Mouse (Mus musculus): ENCODE measurements at regions not wholly inside any gene's neighbourhood (a gene's known extent, or its start where the extent isn't known, plus 50 kb on each side); places are given as distances from the start of the nearest gene placed in this dataset.

DNA sequence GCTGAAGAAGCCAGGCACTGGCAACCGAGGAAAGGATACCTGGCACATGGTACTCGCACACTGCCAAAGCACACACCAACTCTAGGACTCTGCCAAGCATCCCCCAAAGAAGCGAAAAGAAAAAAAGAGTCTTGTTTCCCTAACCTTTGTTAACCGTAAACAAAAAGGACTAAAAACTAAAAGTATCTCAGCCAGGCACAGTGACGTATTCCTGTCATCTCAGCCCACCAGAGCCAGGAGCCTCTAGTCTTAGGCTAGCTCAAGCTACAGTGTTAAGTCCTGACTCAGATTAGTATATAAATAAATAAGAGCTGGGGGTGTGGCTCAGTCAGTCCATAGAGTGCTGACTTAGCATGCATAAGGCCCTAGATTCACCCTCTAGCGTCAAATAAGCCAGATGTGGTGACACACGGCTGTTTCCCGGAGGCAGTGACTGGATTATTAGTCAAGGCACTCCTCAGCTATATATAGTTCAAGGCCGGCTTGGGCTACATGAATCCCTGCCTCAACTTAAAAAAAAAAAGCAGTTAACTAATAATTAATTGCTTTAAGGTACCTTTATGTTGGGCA is 130.1 kb downstream of the Sox4 start:
- WGBS (ENCODE audit: missing documents): 87% methylated on average over 9 of the region's 9 CpGs
- Histone ChIP-seq H3K27ac (no peak overlapping the region), H3K36me3 (ENCODE audit: inconsistent target) (no peaks in the 10 kb centered on the region), H3K4me3 (ENCODE audit: inconsistent target) (no peak overlapping the region), H3K79me2 (ENCODE audit: inconsistent target) (no peaks in the 10 kb centered on the region)

GRCm38 (mm10) chr13:28820868-28821533 is 132.5 kb downstream of the Sox4 start:
- 93% methylated on average over 15 of the region's 15 CpGs for WGBS (ENCODE audit: missing documents)
- H3K36me3 ChIP-seq (ENCODE audit: inconsistent target): no peaks in the 10 kb centered on the region
- no peaks in the 10 kb centered on the region for H3K79me2 ChIP-seq (ENCODE audit: inconsistent target)
- no peak overlapping the region for H3K4me3 ChIP-seq (ENCODE audit: inconsistent target)
- H3K27ac ChIP-seq: no peak overlapping the region

- H3K79me2 ChIP-seq (ENCODE audit: inconsistent target): no peaks in the 10 kb centered on the region
- 87% methylated on average over 4 of the region's 4 CpGs for WGBS (ENCODE audit: missing documents)
- H3K27ac ChIP-seq: no peak overlapping the region
- H3K4me3 ChIP-seq (ENCODE audit: inconsistent target): no peak overlapping the region
- H3K36me3 ChIP-seq (ENCODE audit: inconsistent target): no peaks in the 10 kb centered on the region
These were observed 139.4 kb downstream of the Sox4 start for GRCm38 (mm10) chr13:28814127-28814526.

DNA sequence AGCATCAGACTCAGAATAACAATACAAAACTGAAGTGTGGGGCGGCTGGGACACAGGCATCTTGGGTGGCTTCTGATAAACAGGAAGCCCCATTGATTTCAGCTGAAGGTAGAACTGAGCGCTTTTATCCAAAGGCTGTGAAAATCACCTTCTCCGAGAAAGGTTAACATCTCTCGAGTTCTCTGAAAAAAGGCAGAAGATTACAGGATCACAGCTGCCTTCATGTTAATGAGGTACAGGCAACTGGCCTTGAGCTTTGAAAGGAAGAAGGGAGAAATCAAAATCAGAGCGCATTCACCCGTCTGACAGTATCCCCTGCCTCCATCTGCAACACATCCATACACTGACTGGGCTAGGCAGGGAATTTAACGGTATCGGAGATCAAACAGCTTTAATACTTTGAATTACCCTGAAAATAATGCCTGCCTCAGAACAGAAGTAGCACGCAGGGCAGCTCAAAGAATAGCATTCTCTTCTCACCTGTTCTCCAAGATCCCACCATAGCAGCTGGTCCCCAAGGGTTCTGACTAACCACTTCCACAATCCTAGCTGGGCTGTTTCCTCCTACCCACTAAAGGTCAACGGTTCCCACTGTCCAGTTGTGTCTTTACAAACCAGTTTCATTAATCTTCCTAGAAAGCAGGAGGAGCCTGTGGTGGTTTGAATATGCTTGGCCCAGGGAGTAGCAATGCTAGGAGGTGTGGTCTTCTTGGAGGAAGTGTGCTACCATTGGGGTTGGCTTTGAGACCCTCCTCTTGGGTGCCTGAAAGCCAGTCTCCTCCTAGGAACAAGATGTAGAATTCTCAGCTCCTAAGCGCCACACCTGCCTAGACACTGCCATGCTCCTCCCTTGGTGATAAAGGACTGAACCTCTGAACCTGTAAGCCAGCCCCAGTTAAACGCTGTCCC is 141.6 kb downstream of the Sox4 start:
- Histone ChIP-seq H3K79me2 (ENCODE audit: inconsistent target) (no peaks in the 10 kb centered on the region), H3K27ac (no peak overlapping the region), H3K4me3 (ENCODE audit: inconsistent target) (no peak overlapping the region), H3K36me3 (ENCODE audit: inconsistent target) (no peaks in the 10 kb centered on the region)
- WGBS (ENCODE audit: missing documents): 86% methylated on average over 12 of the region's 12 CpGs

DNA sequence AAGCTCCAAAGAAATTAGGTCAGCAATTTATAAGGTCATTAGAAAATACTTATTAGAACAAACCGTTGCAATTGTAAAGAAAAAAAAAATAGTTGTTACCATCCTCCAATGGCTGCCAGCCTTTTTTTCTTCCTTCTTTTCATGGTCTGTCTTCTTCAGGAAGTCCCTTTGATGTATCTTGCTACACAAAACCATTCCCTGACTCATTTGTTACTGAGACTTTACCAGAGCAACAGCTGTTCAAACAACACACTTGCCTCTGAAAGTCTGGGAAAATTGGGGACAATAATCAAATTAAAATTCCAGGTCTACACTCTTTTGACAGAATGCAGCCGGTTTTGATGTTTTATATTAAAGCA is 142.5 kb downstream of the Sox4 start:
- no peak overlapping the region for H3K4me3 ChIP-seq (ENCODE audit: inconsistent target)
- 51% methylated on average over 2 of the region's 2 CpGs for WGBS (ENCODE audit: missing documents)
- H3K36me3 ChIP-seq (ENCODE audit: inconsistent target): no peaks in the 10 kb centered on the region
- no peak overlapping the region for H3K27ac ChIP-seq
- H3K79me2 ChIP-seq (ENCODE audit: inconsistent target): no peaks in the 10 kb centered on the region

DNA sequence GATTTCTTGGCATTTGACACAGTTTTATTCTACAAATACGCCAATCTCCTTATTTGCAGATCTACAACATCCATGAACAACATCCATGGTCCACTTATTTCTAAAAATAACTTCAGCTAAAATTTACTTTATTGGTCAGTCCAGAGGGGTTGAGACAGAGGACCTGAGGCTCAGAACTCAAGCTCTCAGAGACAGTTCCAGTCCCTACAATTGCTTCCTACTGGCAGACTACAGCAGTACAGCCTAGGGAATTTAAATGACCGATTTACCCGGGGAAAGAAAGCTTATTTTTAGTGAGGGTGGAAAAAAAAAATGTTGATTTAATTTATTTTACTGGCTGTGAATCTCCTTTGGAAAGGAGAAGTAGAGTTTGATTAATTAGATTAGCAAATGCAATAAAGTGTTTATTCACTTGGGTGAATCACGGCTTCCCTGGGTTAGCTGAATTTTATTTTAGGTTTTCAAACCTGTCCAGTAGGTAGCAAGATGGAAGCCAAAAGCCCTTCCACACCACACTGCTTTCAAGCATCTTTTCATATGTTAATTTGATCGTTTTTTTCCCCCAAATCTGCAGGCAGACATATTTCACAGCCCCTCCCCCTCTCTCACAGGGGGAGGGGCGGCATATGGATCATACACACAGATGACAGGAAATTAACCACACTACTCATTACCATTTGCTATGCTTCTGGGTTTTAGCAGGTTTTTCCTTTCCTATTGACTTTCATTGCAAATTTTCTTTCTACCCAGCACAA is 143.0 kb downstream of the Sox4 start:
- WGBS (ENCODE audit: missing documents): 62% methylated on average over 6 of the region's 6 CpGs
- Histone ChIP-seq H3K4me3 (ENCODE audit: inconsistent target) (no peak overlapping the region), H3K79me2 (ENCODE audit: inconsistent target) (no peaks in the 10 kb centered on the region), H3K36me3 (ENCODE audit: inconsistent target) (no peaks in the 10 kb centered on the region), H3K27ac (no peak overlapping the region)

DNA sequence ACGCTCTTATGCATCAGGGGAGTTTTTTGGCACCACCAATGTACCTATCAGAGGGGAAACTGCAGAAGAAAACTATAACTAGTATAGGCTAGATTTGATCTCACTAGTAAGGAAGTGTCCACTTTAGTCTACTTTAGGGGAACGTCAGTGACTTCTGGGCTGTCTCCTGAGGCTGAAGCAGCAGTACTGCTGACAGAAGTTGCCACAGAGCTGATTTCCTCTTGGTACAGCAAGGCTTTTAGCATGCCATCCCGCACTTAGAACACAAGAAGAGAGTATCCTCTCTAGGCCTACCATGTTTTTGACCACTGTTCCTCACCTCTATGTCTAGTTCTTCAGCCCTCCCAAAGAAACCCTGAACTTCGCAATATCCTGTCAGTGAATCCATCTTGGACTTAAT is 148.2 kb downstream of the Sox4 start:
- 32% methylated on average over 3 of the region's 4 CpGs for WGBS (ENCODE audit: missing documents)
- no peak overlapping the region for H3K27ac ChIP-seq

DNA sequence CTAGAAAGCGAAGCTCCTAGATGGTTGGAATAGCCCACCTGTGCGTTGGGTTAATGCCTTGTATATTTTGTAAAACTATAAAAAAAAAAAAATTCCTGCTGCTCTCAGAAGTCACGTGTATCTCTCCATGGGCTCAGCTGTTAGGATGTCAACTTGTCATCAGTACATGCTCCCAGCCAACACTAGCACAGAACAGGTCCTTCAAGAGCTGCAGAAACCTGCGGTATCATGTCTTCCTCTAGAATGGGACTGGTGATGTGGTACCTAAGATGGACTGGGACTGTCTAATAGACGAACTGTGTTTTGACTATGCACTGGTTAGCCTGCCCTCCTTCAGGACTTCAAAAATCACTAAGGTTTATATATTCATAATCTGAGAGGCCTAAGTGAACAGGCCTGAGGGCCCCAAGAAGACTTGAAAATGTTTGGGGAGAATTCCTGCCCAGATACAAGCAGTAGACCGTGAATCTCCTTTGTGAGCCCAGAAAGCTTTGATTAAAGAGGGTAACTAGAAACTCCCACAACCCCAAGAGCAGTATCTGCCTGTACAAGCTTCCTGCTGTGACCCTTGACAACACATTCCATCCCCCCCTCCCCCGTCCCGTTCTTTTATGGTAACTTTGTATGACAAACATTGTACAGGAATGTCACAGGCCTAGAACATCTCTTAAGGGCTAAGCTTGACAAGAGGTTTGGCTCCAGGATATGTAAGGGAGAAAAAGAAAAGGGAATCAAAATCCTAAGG is 152.1 kb downstream of the Sox4 start:
- Histone ChIP-seq H3K79me2 (ENCODE audit: inconsistent target) (no peaks in the 10 kb centered on the region), H3K36me3 (ENCODE audit: inconsistent target) (no peaks in the 10 kb centered on the region), H3K27ac (no peak overlapping the region), H3K4me3 (ENCODE audit: inconsistent target) (no peak overlapping the region)
- WGBS (ENCODE audit: missing documents): 81% methylated on average over 8 of the region's 8 CpGs

More for the DNA sequence above, 148.2 kb downstream of the Sox4 start:
- no peaks in the 10 kb centered on the region for H3K36me3 ChIP-seq (ENCODE audit: inconsistent target)
- H3K4me3 ChIP-seq (ENCODE audit: inconsistent target): no peak overlapping the region
- no peaks in the 10 kb centered on the region for H3K79me2 ChIP-seq (ENCODE audit: inconsistent target)

GRCm38 (mm10) chr13:28800676-28801075 is 152.8 kb downstream of the Sox4 start:
- Histone ChIP-seq H3K79me2 (ENCODE audit: inconsistent target) (no peaks in the 10 kb centered on the region), H3K36me3 (ENCODE audit: inconsistent target) (no peaks in the 10 kb centered on the region), H3K4me3 (ENCODE audit: inconsistent target) (no peak overlapping the region), H3K27ac (no peak overlapping the region)
- 100% methylated on average over 1 of the region's 1 CpGs for WGBS (ENCODE audit: missing documents)

DNA sequence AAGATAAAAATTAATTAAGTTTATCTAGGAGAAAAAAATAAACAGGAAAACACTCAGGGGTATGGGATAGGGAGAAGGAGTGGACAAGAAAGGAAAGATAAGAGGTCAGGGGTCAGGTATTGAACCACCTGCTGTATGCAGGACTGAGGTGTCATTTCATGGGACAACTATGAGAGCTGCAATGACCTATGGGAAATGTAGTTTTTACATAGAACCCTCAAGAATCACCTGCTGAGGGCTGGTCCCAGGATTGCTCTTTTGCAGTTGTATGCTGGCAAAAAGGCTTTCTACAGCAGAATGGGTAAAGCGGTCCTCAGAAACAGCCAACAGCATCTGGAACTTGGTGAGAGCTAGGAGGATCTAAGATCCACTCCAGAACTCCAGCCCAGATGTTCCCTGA is 154.0 kb downstream of the Sox4 start:
- 86% methylated on average over 1 of the region's 1 CpGs for WGBS (ENCODE audit: missing documents)
- Histone ChIP-seq H3K36me3 (ENCODE audit: inconsistent target) (no peaks in the 10 kb centered on the region), H3K27ac (no peak overlapping the region), H3K4me3 (ENCODE audit: inconsistent target) (no peak overlapping the region), H3K79me2 (ENCODE audit: inconsistent target) (no peaks in the 10 kb centered on the region)

- H3K79me2 ChIP-seq (ENCODE audit: inconsistent target): no peaks in the 10 kb centered on the region
- 75% methylated on average over 8 of the region's 8 CpGs for WGBS (ENCODE audit: missing documents)
- no peaks in the 10 kb centered on the region for H3K36me3 ChIP-seq (ENCODE audit: inconsistent target)
- H3K27ac ChIP-seq: no peak overlapping the region
- H3K4me3 ChIP-seq (ENCODE audit: inconsistent target): no peak overlapping the region
These were observed 155.7 kb downstream of the Sox4 start for GRCm38 (mm10) chr13:28797617-28798475.

DNA sequence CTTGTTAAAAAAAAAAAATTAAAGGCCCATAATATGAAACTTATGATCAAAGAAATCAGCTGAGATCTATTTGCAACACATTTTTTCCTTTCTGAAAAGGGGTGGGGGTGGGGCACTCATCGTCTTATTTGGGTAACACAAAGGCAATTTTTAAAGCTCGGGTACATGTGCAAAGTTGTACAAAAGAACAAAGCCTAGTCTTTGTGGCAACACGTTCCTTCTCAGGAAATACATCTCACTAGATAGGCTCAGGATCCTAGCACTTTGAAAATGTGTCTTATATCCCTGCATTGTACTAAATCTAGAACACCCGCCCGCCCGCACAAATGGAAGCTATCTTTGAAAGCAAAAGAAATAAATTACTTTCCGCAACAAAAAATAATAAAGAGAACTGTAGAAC is 158.2 kb downstream of the Sox4 start:
- no peak overlapping the region for H3K27ac ChIP-seq
- H3K4me3 ChIP-seq (ENCODE audit: inconsistent target): no peak overlapping the region
- H3K79me2 ChIP-seq (ENCODE audit: inconsistent target): no peaks in the 10 kb centered on the region
- 82% methylated on average over 7 of the region's 7 CpGs for WGBS (ENCODE audit: missing documents)
- no peaks in the 10 kb centered on the region for H3K36me3 ChIP-seq (ENCODE audit: inconsistent target)

- H3K4me3 ChIP-seq (ENCODE audit: inconsistent target): no peak overlapping the region
- WGBS (ENCODE audit: missing documents): 49% methylated on average over 3 of the region's 3 CpGs
- no peaks in the 10 kb centered on the region for H3K36me3 ChIP-seq (ENCODE audit: inconsistent target)
- no peaks in the 10 kb centered on the region for H3K79me2 ChIP-seq (ENCODE audit: inconsistent target)
- no peak overlapping the region for H3K27ac ChIP-seq
These were observed 159.0 kb downstream of the Sox4 start for GRCm38 (mm10) chr13:28794547-28794946.
